Mouse (Mus musculus): Measurements from ENCODE around the gene Hist1h2bm. TPM values are rescaled to one million over a fixed set of nuclear protein-coding genes. Genes with fewer than 3 reads are reported as not detected.
"Not testable (repeated sequence)": the region's sequence is repeated elsewhere in the genome, so short reads cannot be mapped to it uniquely, and the experiment has no call there.

Hist1h2bm gene
- total RNA-seq, 1 experiment: 757 TPM

- no peaks in the 10 kb centered on the region for H3K36me3 ChIP-seq (ENCODE audit: control insufficient read depth, insufficient read depth, low read length, poor library complexity, severe bottlenecking)
- TF ChIP-seq ZNF384 (IDR thresholded peaks at IDR 0.05; ENCODE audit: low read depth, low read length): no peak
- TF ChIP-seq CHD2 (IDR thresholded peaks at IDR 0.05; ENCODE audit: low read depth, low read length): no peak
- no peak for TF ChIP-seq HCFC1 (IDR thresholded peaks at IDR 0.05; ENCODE audit: borderline replicate concordance, insufficient read depth, low read length)
- no peak for TF ChIP-seq ZC3H11A (IDR thresholded peaks at IDR 0.05; ENCODE audit: borderline replicate concordance, low read depth, low read length)
- TF ChIP-seq MAFK (IDR thresholded peaks at IDR 0.05; ENCODE audit: insufficient read depth, low read depth, low read length): no peak
- H3K9ac ChIP-seq (ENCODE audit: insufficient read depth, low read depth, low read length, poor library complexity, severe bottlenecking): no peak overlapping the region
- DNase-seq (ENCODE audit: low read depth, low spot score): no peak
- no peak overlapping the region for H3K4me3 ChIP-seq (ENCODE audit: insufficient read depth in 1 of 2, low read depth in 1 of 2, low read length in 2 of 2, poor library complexity in 1 of 2, severe bottlenecking in 1 of 2)
- H3K4me1 ChIP-seq (ENCODE audit: control insufficient read depth in 2 of 2, insufficient read depth in 2 of 2, low read length in 2 of 2, poor library complexity in 1 of 2): 0 out of 4 replicates have a peak, but pooled peaks cover 0 to 2% of the 10 kb centered on the region in 2 experiments
- H3K9me3 ChIP-seq (ENCODE audit: control insufficient read depth, insufficient read depth, low read depth, low read length): no peaks in the 10 kb centered on the region
- H3K27ac ChIP-seq (ENCODE audit: insufficient read depth, low read depth, low read length, poor library complexity, severe bottlenecking): no peak overlapping the region; the same call in 1 of the 2 replicates
- in situ Hi-C loops (cut with MboI; ENCODE audit: low sequenced_read_pairs in 2 of 2, unreplicated experiment in 2 of 2): no loop called here
Measured at GRCm38 (mm10) chr13:21751827-21752226, 30.0 kb downstream of the Hist1h2bm start.

- no peak for TF ChIP-seq MAFK (IDR thresholded peaks at IDR 0.05; ENCODE audit: insufficient read depth, low read depth, low read length)
- TF ChIP-seq CHD2 (IDR thresholded peaks at IDR 0.05; ENCODE audit: low read depth, low read length): no peak
- no peak for TF ChIP-seq ZNF384 (IDR thresholded peaks at IDR 0.05; ENCODE audit: low read depth, low read length)
- no peak for TF ChIP-seq ZC3H11A (IDR thresholded peaks at IDR 0.05; ENCODE audit: borderline replicate concordance, low read depth, low read length)
- TF ChIP-seq HCFC1 (IDR thresholded peaks at IDR 0.05; ENCODE audit: borderline replicate concordance, insufficient read depth, low read length): no peak
- no peak for DNase-seq (ENCODE audit: low read depth, low spot score)
- Histone ChIP-seq H3K9ac (ENCODE audit: insufficient read depth, low read depth, low read length, poor library complexity, severe bottlenecking) (peak overlapping the region; percentile 59; the same call in 1 of the 2 replicates), H3K36me3 (ENCODE audit: control insufficient read depth, insufficient read depth, low read length, poor library complexity, severe bottlenecking) (no peaks in the 10 kb centered on the region), H3K4me1 (ENCODE audit: control insufficient read depth in 2 of 2, insufficient read depth in 2 of 2, low read length in 2 of 2, poor library complexity in 1 of 2) (0 out of 4 replicates have a peak, but pooled peaks cover 0 to 2% of the 10 kb centered on the region in 2 experiments), H3K27ac (ENCODE audit: insufficient read depth, low read depth, low read length, poor library complexity, severe bottlenecking) (no peak overlapping the region; the same call in 1 of the 2 replicates), H3K4me3 (ENCODE audit: insufficient read depth in 1 of 2, low read depth in 1 of 2, low read length in 2 of 2, poor library complexity in 1 of 2, severe bottlenecking in 1 of 2) (no peak overlapping the region), H3K9me3 (ENCODE audit: control insufficient read depth, insufficient read depth, low read depth, low read length) (no peaks in the 10 kb centered on the region)
- in situ Hi-C loops (cut with MboI; ENCODE audit: low sequenced_read_pairs in 2 of 2, unreplicated experiment in 2 of 2): no loop called here
Measured at GRCm38 (mm10) chr13:21752356-21752755, 30.5 kb downstream of the Hist1h2bm start.

GRCm38 (mm10) chr13:21753051-21753523 lies 31.2 kb downstream of the Hist1h2bm start:
- no peaks in the 10 kb centered on the region for H3K9me3 ChIP-seq (ENCODE audit: control insufficient read depth, insufficient read depth, low read depth, low read length)
- TF ChIP-seq ZC3H11A (IDR thresholded peaks at IDR 0.05; ENCODE audit: borderline replicate concordance, low read depth, low read length) (no peak), CHD2 (IDR thresholded peaks at IDR 0.05; ENCODE audit: low read depth, low read length) (no peak), ZNF384 (IDR thresholded peaks at IDR 0.05; ENCODE audit: low read depth, low read length) (no peak), MAFK (IDR thresholded peaks at IDR 0.05; ENCODE audit: insufficient read depth, low read depth, low read length) (no peak), HCFC1 (IDR thresholded peaks at IDR 0.05; ENCODE audit: borderline replicate concordance, insufficient read depth, low read length) (no peak)
- H3K36me3 ChIP-seq (ENCODE audit: control insufficient read depth, insufficient read depth, low read length, poor library complexity, severe bottlenecking): no peaks in the 10 kb centered on the region
- H3K9ac ChIP-seq (ENCODE audit: insufficient read depth, low read depth, low read length, poor library complexity, severe bottlenecking): peak overlapping the region; percentile 80
- 0 out of 4 replicates have a peak, but pooled peaks cover 0 to under 1% of the 10 kb centered on the region in 2 experiments for H3K4me1 ChIP-seq (ENCODE audit: control insufficient read depth in 2 of 2, insufficient read depth in 2 of 2, low read length in 2 of 2, poor library complexity in 1 of 2)
- no peak for DNase-seq (ENCODE audit: low read depth, low spot score)
- peak overlapping the region; percentile 85 for H3K27ac ChIP-seq (ENCODE audit: insufficient read depth, low read depth, low read length, poor library complexity, severe bottlenecking)
- in situ Hi-C loops (cut with MboI; ENCODE audit: low sequenced_read_pairs in 2 of 2, unreplicated experiment in 2 of 2): no loop called here
- peak overlapping the region; percentile 56 to 68 for H3K4me3 ChIP-seq (ENCODE audit: insufficient read depth in 1 of 2, low read depth in 1 of 2, low read length in 2 of 2, poor library complexity in 1 of 2, severe bottlenecking in 1 of 2)

GRCm38 (mm10) chr13:21753524-21754285 lies 31.9 kb downstream of the Hist1h2bm start, which contains the start of the genes Hist1h2ak and Hist1h2bn:
Gene Hist1h2ak (minus strand): TSS chr13:21753827.
Gene Hist1h2bn (plus strand): TSS chr13:21754123.
- H3K9ac ChIP-seq (ENCODE audit: insufficient read depth, low read depth, low read length, poor library complexity, severe bottlenecking): peak within 1 kb of the TSS; percentile 80
- H3K36me3 ChIP-seq (ENCODE audit: control insufficient read depth, insufficient read depth, low read length, poor library complexity, severe bottlenecking); H3K9me3 ChIP-seq (ENCODE audit: control insufficient read depth, insufficient read depth, low read depth, low read length); H3K4me1 ChIP-seq (ENCODE audit: control insufficient read depth in 2 of 2, insufficient read depth in 2 of 2, low read length in 2 of 2, poor library complexity in 1 of 2); in situ Hi-C loops (cut with MboI; ENCODE audit: low sequenced_read_pairs in 2 of 2, unreplicated experiment in 2 of 2): not testable (repeated sequence)
- DNase-seq (ENCODE audit: low read depth, low spot score): peak; percentile 79
- peak within 1 kb of the TSS; percentile 85 for H3K27ac ChIP-seq (ENCODE audit: insufficient read depth, low read depth, low read length, poor library complexity, severe bottlenecking)
- peak within 1 kb of the TSS; percentile 60 to 68 for H3K4me3 ChIP-seq (ENCODE audit: insufficient read depth in 1 of 2, low read depth in 1 of 2, low read length in 2 of 2, poor library complexity in 1 of 2, severe bottlenecking in 1 of 2)
- TF ChIP-seq CHD2 (IDR thresholded peaks at IDR 0.05; ENCODE audit: low read depth, low read length): peak; percentile 88; the same call in 1 of the 2 replicates

GRCm38 (mm10) chr13:21754294-21755001 lies 32.6 kb downstream of the Hist1h2bm start:
- H3K4me3 ChIP-seq (ENCODE audit: insufficient read depth in 1 of 2, low read depth in 1 of 2, low read length in 2 of 2, poor library complexity in 1 of 2, severe bottlenecking in 1 of 2): peak overlapping the region; percentile 51 to 60
- H3K36me3 ChIP-seq (ENCODE audit: control insufficient read depth, insufficient read depth, low read length, poor library complexity, severe bottlenecking); in situ Hi-C loops (cut with MboI; ENCODE audit: low sequenced_read_pairs in 2 of 2, unreplicated experiment in 2 of 2); H3K9me3 ChIP-seq (ENCODE audit: control insufficient read depth, insufficient read depth, low read depth, low read length); DNase-seq (ENCODE audit: low read depth, low spot score); H3K4me1 ChIP-seq (ENCODE audit: control insufficient read depth in 2 of 2, insufficient read depth in 2 of 2, low read length in 2 of 2, poor library complexity in 1 of 2): not testable (repeated sequence)
- peak overlapping the region; percentile 72; the same call in 1 of the 2 replicates for H3K9ac ChIP-seq (ENCODE audit: insufficient read depth, low read depth, low read length, poor library complexity, severe bottlenecking)
- H3K27ac ChIP-seq (ENCODE audit: insufficient read depth, low read depth, low read length, poor library complexity, severe bottlenecking): peak overlapping the region; percentile 53; the same call in 1 of the 2 replicates

Measured in ES-E14 (cell line).